Mouse (Mus musculus) ES-Bruce4 (cell line): Measurements from ENCODE around the gene Cd55b. TPM values are rescaled to one million over a fixed set of nuclear protein-coding genes. Genes with fewer than 3 reads are reported as not detected.

ENCODE experiments used
- H3K27ac ChIP-seq: 2 replicates; pipeline ENCODE4 v1.5.1; 2012; ENCODE audit warnings: low read length, inconsistent platforms; ENCODE audit not compliant: insufficient read depth
- H3K27me3 ChIP-seq: 2 replicates; pipeline ENCODE4 v1.6.1; 2012; ENCODE audit warnings: mild to moderate bottlenecking, low read length, inconsistent platforms; ENCODE audit not compliant: control insufficient read depth, poor library complexity, insufficient read depth, severe bottlenecking
- H3K36me3 ChIP-seq: 2 replicates; pipeline ENCODE4 v1.6.1; 2012; ENCODE audit warnings: inconsistent platforms, mild to moderate bottlenecking, low read length, moderate library complexity; ENCODE audit not compliant: control insufficient read depth, poor library complexity, insufficient read depth, severe bottlenecking
- H3K4me1 ChIP-seq: one replicate; pipeline ENCODE4 v1.8.1; 2011; ENCODE audit warnings: low read length; ENCODE audit not compliant: control insufficient read depth, insufficient read depth
- H3K4me3 ChIP-seq: 2 replicates; pipeline ENCODE4 v1.5.1; 2011; ENCODE audit warnings: low read depth, mild to moderate bottlenecking, low read length
- H3K9ac ChIP-seq: 2 replicates; pipeline ENCODE4 v1.6.1; 2012; ENCODE audit warnings: low read depth, mild to moderate bottlenecking, inconsistent platforms; ENCODE audit not compliant: poor library complexity, severe bottlenecking
- H3K9me3 ChIP-seq: replicated peaks from 2 replicates; pipeline ENCODE4 v1.6.1; 2012; ENCODE audit warnings: mild to moderate bottlenecking, low read length, inconsistent platforms; ENCODE audit not compliant: control insufficient read depth, poor library complexity, insufficient read depth, severe bottlenecking
- CTCF ChIP-seq: IDR thresholded peaks from one replicate; pipeline ENCODE4 v1.8.1; 2011; ENCODE audit warnings: low read depth, low read length
- EP300 ChIP-seq: IDR thresholded peaks from 2 replicates; pipeline ENCODE4 v1.6.1; 2011; ENCODE audit warnings: low read depth, low read length; ENCODE audit not compliant: insufficient read depth
- POLR2A ChIP-seq: IDR thresholded peaks from one replicate; pipeline ENCODE4 v1.8.1; 2011; ENCODE audit warnings: low read length; ENCODE audit not compliant: insufficient read depth
- polyA plus RNA-seq: library from polyadenylated mRNA; stranded (reverse); fragments of >200 nt; gene quantifications from 2 replicates; pipeline ENCODE4 v1.2.4, GENCODE M21; 2011; ENCODE audit warnings: low read depth; ENCODE audit not compliant: missing spikeins, insufficient read depth, insufficient read length

Gene Cd55b
- polyA plus RNA-seq, 1 experiment = not detected

GRCm38 (mm10) chr1:130377726-130378429 lies 44.9 kb downstream of the Cd55b start:
- Histone ChIP-seq H3K27ac (no peak overlapping the region), H3K36me3 (no peaks in the 10 kb centered on the region), H3K27me3 (peaks cover 1% of the 10 kb centered on the region; the same call in 1 of the 2 replicates), H3K9me3 (no peaks in the 10 kb centered on the region), H3K4me3 (no peak overlapping the region), H3K9ac (no peak overlapping the region), H3K4me1 (no peaks in the 10 kb centered on the region)
- no peak for TF ChIP-seq CTCF
- TF ChIP-seq POLR2A = no peak
- TF ChIP-seq EP300 = no peak

- H3K4me1 ChIP-seq = no peaks in the 10 kb centered on the region
- no peak overlapping the region for H3K27ac ChIP-seq
- peaks cover 1% of the 10 kb centered on the region; the same call in 1 of the 2 replicates for H3K27me3 ChIP-seq
- no peak overlapping the region for H3K9ac ChIP-seq
- no peaks in the 10 kb centered on the region for H3K36me3 ChIP-seq
- no peaks in the 10 kb centered on the region for H3K9me3 ChIP-seq
- no peak overlapping the region for H3K4me3 ChIP-seq
- TF ChIP-seq CTCF (no peak), EP300 (no peak), POLR2A (no peak)
These were observed 48.5 kb downstream of the Cd55b start for GRCm38 (mm10) chr1:130374173-130374785.

GRCm38 (mm10) chr1:130373398-130374083 lies 49.3 kb downstream of the Cd55b start:
- H3K9ac ChIP-seq = no peak overlapping the region
- peaks cover 1% of the 10 kb centered on the region; the same call in 1 of the 2 replicates for H3K27me3 ChIP-seq
- H3K4me1 ChIP-seq = no peaks in the 10 kb centered on the region
- H3K9me3 ChIP-seq = no peaks in the 10 kb centered on the region
- H3K4me3 ChIP-seq = no peak overlapping the region
- H3K27ac ChIP-seq = no peak overlapping the region
- H3K36me3 ChIP-seq = no peaks in the 10 kb centered on the region
- no peak for TF ChIP-seq CTCF
- no peak for TF ChIP-seq POLR2A
- TF ChIP-seq EP300 = no peak

DNA sequence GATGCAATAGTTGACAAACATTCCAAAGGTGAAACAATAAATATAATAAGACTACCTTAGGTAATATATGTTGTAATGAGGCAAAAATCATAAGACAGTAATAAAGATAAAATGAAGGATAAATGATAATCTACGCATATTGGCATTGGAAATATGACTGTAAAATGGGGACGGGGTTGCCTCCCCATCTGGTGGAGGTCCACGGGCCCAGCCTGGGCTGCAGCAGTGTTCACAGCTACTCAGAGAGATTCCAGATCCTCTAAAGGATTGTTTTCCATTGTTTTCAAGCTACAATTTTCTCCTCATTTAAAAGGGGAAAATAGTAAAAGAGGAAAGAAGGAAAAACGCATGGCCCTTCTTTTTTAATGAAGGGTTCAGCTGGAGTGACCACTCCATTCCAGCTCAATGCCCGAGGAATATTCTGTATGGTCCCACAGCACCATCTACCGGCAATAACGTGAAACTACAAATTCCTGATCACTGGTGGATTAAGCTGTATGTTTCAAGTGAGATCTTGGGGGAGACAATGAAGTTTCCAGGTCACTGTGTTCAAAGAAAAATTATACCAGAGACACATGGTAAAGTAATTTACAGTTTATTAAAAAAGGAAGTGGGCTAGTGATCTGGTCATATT lies 50.8 kb downstream of the Cd55b start:
- H3K4me1 ChIP-seq = no peaks in the 10 kb centered on the region
- no peak overlapping the region for H3K27ac ChIP-seq
- H3K9me3 ChIP-seq = no peaks in the 10 kb centered on the region
- no peak for TF ChIP-seq POLR2A
- TF ChIP-seq EP300 = no peak
- TF ChIP-seq CTCF = peak; percentile 2
- no peak overlapping the region for H3K4me3 ChIP-seq
- peaks cover 1% of the 10 kb centered on the region; the same call in 1 of the 2 replicates for H3K27me3 ChIP-seq
- H3K9ac ChIP-seq = no peak overlapping the region
- no peaks in the 10 kb centered on the region for H3K36me3 ChIP-seq

- H3K27ac ChIP-seq = no peak overlapping the region
- no peaks in the 10 kb centered on the region for H3K9me3 ChIP-seq
- H3K4me1 ChIP-seq = no peaks in the 10 kb centered on the region
- H3K36me3 ChIP-seq = no peaks in the 10 kb centered on the region
- no peak overlapping the region for H3K9ac ChIP-seq
- peaks cover 1% of the 10 kb centered on the region; the same call in 1 of the 2 replicates for H3K27me3 ChIP-seq
- TF ChIP-seq EP300 (no peak), CTCF (no peak), POLR2A (no peak)
- no peak overlapping the region for H3K4me3 ChIP-seq
These were observed 51.5 kb downstream of the Cd55b start for GRCm38 (mm10) chr1:130371291-130371690.
